In the genomic region with DNA sequence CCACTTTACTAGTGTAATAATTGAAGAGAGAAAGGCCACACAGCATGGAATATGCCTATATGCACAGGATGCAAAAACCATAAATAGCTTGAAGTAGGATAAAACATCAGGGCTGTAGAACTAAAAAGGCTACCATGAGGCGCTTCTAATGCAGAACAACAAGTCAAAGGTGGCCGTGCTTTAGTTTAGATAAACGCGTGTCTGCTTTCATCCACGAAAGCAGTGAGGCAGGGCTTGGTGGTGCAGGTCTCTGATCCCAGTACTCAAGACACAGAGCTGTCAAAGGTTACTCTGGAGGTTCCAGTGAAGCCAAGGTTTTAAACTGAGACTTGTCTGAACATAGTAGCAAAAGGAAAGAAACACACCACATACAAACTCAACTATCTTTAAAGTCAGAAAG, we compare ENCODE assay signal across 27 mouse cellular contexts. TPM values are rescaled to one million over a fixed set of nuclear protein-coding genes. Genes with fewer than 3 reads are reported as not detected.
DNase-seq lines count a peak whose midpoint lies in the region; ATAC-seq lines count a peak whose summit lies in the region.
"Had no signal": no experiment of that assay in that cellular context is flagged by ENCODE, and none has a peak within 500 bp of the region (broad histone marks: within the 10 kb centered on the region; RNA-seq: fewer than 3 reads in every experiment).

No protein-coding gene starts in this region.

- H3K36me3 ChIP-seq in heart, embryonic 11.5 days (ENCODE audit: control insufficient read depth, insufficient read depth, low read length), result peaks cover 13% of the 10 kb centered on the region
- peaks cover 52% of the 10 kb centered on the region for H3K36me3 ChIP-seq in liver, embryonic 13.5 days
- peaks cover 29% of the 10 kb centered on the region for H3K36me3 ChIP-seq in liver, embryonic 16.5 days (ENCODE audit: control insufficient read depth, insufficient read depth)
- H3K36me3 ChIP-seq in forebrain, embryonic 10.5 days (replicated peaks), result peaks cover 68% of the 10 kb centered on the region

- no peak overlapping the region for H3K27ac ChIP-seq in heart, embryonic 11.5 days (ENCODE audit: low read depth, low read length)
- H3K27ac ChIP-seq in liver, embryonic 13.5 days, result peak overlapping the region; percentile 92
- peak overlapping the region; percentile 76 for H3K27ac ChIP-seq in liver, embryonic 16.5 days (ENCODE audit: low read length)
- H3K27ac ChIP-seq in forebrain, embryonic 10.5 days, result no peak overlapping the region
- H3K27ac ChIP-seq: embryonic facial prominence, embryonic 12.5 days; embryonic facial prominence, embryonic 15.5 days; forebrain, embryonic 13.5 days; gastrocnemius, adult 2 months; heart, embryonic 13.5 days; hindbrain, embryonic 14.5 days; hindbrain, postnatal 0 days had no signal

- no peak for ATAC-seq in heart, embryonic 11.5 days (replicated peaks; ENCODE audit: insufficient number of reproducible peaks, low FRiP score, low TSS enrichment)
- ATAC-seq in liver, embryonic 13.5 days (ENCODE audit: low read depth), result peak; percentile 58
- ATAC-seq in liver, embryonic 16.5 days (ENCODE audit: low read depth), result peak; percentile 63
- ATAC-seq: activated CD4-positive, CD25-positive, alpha-beta regulatory T cell, adult 4 months; forebrain, embryonic 13.5 days; forebrain, embryonic 16.5 days; hindbrain, postnatal 0 days had no signal

- no peaks in the 10 kb centered on the region for H3K4me1 ChIP-seq in heart, embryonic 11.5 days (ENCODE audit: control insufficient read depth, insufficient read depth, low read length)
- peaks cover 49% of the 10 kb centered on the region for H3K4me1 ChIP-seq in liver, embryonic 13.5 days (replicated peaks)
- H3K4me1 ChIP-seq in liver, embryonic 16.5 days (ENCODE audit: control insufficient read depth, low read depth, low read length), result peaks cover 28% of the 10 kb centered on the region
- no peaks in the 10 kb centered on the region for H3K4me1 ChIP-seq in forebrain, embryonic 10.5 days
- H3K4me1 ChIP-seq: embryonic facial prominence, embryonic 12.5 days; embryonic facial prominence, embryonic 15.5 days; forebrain, embryonic 13.5 days had no signal

- peak; percentile 61 for DNase-seq in heart, adult 11 months
- DNase-seq in liver, result peak; percentile 60
- DNase-seq in liver, embryonic 13.5 days, result peak; percentile 47
- DNase-seq in lung, postnatal 36 days, result no peak
- DNase-seq in forebrain, embryonic 10.5 days (ENCODE audit: extremely low spot score, low spot score), result no peak
- DNase-seq in kidney, adult 18-20 months, result no peak
- DNase-seq: adrenal gland, adult 8-10 months; adrenal gland, postnatal 25 days; cerebellum, adult 2 months; cerebellum, adult 9-11 months; cerebellum, postnatal 25 days; gastrocnemius, adult 2 months; gastrocnemius, postnatal 14 days; heart, adult 18-20 months; heart, postnatal 14 days; heart, postnatal 4 days had no signal

- no peaks in the 10 kb centered on the region for H3K9me3 ChIP-seq in heart, embryonic 11.5 days (replicated peaks; ENCODE audit: control insufficient read depth, low read length)
- no peaks in the 10 kb centered on the region for H3K9me3 ChIP-seq in liver, embryonic 13.5 days (replicated peaks)
- no peaks in the 10 kb centered on the region for H3K9me3 ChIP-seq in liver, embryonic 16.5 days (replicated peaks; ENCODE audit: control insufficient read depth, low read length)
- H3K9me3 ChIP-seq in forebrain, embryonic 10.5 days, result no peaks in the 10 kb centered on the region
- H3K9me3 ChIP-seq: embryonic facial prominence, embryonic 12.5 days; embryonic facial prominence, embryonic 15.5 days; forebrain, embryonic 13.5 days; heart, embryonic 13.5 days had no signal

- H3K27me3 ChIP-seq in heart, embryonic 11.5 days (ENCODE audit: control insufficient read depth, insufficient read depth, low read length), result no peaks in the 10 kb centered on the region
- no peaks in the 10 kb centered on the region for H3K27me3 ChIP-seq in liver, embryonic 13.5 days
- H3K27me3 ChIP-seq in liver, embryonic 16.5 days (ENCODE audit: control insufficient read depth, insufficient read depth, low read depth, low read length), result no peaks in the 10 kb centered on the region
- no peaks in the 10 kb centered on the region for H3K27me3 ChIP-seq in forebrain, embryonic 10.5 days (ENCODE audit: poor library complexity, severe bottlenecking)
- H3K27me3 ChIP-seq: embryonic facial prominence, embryonic 12.5 days; embryonic facial prominence, embryonic 15.5 days; forebrain, embryonic 13.5 days; heart, embryonic 13.5 days had no signal

- H3K4me3 ChIP-seq in heart, embryonic 11.5 days (ENCODE audit: low read depth, low read length), result no peak overlapping the region
- H3K4me3 ChIP-seq in liver, embryonic 13.5 days (replicated peaks), result no peak overlapping the region
- no peak overlapping the region for H3K4me3 ChIP-seq in liver, embryonic 16.5 days (ENCODE audit: low read depth, low read length)
- H3K4me3 ChIP-seq in forebrain, embryonic 10.5 days, result no peak overlapping the region
- H3K4me3 ChIP-seq: embryonic facial prominence, embryonic 12.5 days; embryonic facial prominence, embryonic 15.5 days; erythroblast, embryonic 14.5 days; forebrain, embryonic 13.5 days; gastrocnemius, adult 2 months; heart, embryonic 13.5 days had no signal

- no peak overlapping the region for H3K9ac ChIP-seq in heart, embryonic 11.5 days (ENCODE audit: low read depth, low read length)
- H3K9ac ChIP-seq in liver, embryonic 13.5 days, result peak overlapping the region; percentile 57
- H3K9ac ChIP-seq in liver, embryonic 16.5 days (ENCODE audit: low read depth, low read length), result peak overlapping the region; percentile 13
- H3K9ac ChIP-seq: embryonic facial prominence, embryonic 12.5 days; embryonic facial prominence, embryonic 15.5 days; forebrain, embryonic 13.5 days; heart, embryonic 13.5 days; hindbrain, embryonic 14.5 days had no signal

- 66% methylated on average over 5 of the region's 5 CpGs for WGBS in heart, embryonic 11.5 days (ENCODE audit: insufficient replicate concordance)
- WGBS in liver, embryonic 13.5 days (ENCODE audit: insufficient replicate concordance), result 32% methylated on average over 5 of the region's 5 CpGs
- 29% methylated on average over 5 of the region's 5 CpGs for WGBS in liver, embryonic 16.5 days (ENCODE audit: insufficient replicate concordance)
- WGBS in forebrain, embryonic 10.5 days, result 95% methylated on average over 5 of the region's 5 CpGs

- H3K4me2 ChIP-seq in heart, embryonic 11.5 days, result no peak overlapping the region
- H3K4me2 ChIP-seq in liver, embryonic 13.5 days, result peak overlapping the region; percentile 55
- H3K4me2 ChIP-seq in liver, embryonic 16.5 days (ENCODE audit: low read depth, low read length), result peak overlapping the region; percentile 24; the same call in 1 of the 2 replicates
- H3K4me2 ChIP-seq: embryonic facial prominence, embryonic 12.5 days; embryonic facial prominence, embryonic 15.5 days; forebrain, embryonic 13.5 days; heart, embryonic 13.5 days; hindbrain, embryonic 14.5 days had no signal

RNA-seq across cellular contexts. Expression of gene Abcg5, which starts 46.3 kb away (rescaled TPM):
- polyA plus RNA-seq in heart, embryonic 11.5 days (2014; fragmentation: Nextera tagmentation; extraction: Ambion mirVana), result 0.43 and 0.99 TPM in 2 replicates
- 0.23 and 0.34 TPM in 2 replicates for polyA plus RNA-seq in liver, embryonic 13.5 days (2015; fragmentation: Nextera tagmentation; extraction: Ambion mirVana)
- polyA plus RNA-seq in liver, embryonic 16.5 days (2015; fragmentation: Nextera tagmentation; extraction: Ambion mirVana), result 0.48 and 0.63 TPM in 2 replicates
- 5.3 and 5.4 TPM in 2 replicates for polyA plus RNA-seq in forebrain, embryonic 10.5 days (2016; fragmentation: Nextera tagmentation; extraction: Ambion mirVana)
- polyA plus RNA-seq: activated CD4-positive, CD25-positive, alpha-beta regulatory T cell, adult 4 months; erythroblast, embryonic 14.5 days had no signal

RNA-seq across cellular contexts. Expression of gene Abcg8, which starts 53.0 kb away (rescaled TPM):
- polyA plus RNA-seq in heart, embryonic 11.5 days (2014; fragmentation: Nextera tagmentation; extraction: Ambion mirVana), result not detected in 2 replicates
- polyA plus RNA-seq in liver, embryonic 13.5 days (2015; fragmentation: Nextera tagmentation; extraction: Ambion mirVana), result 0.40 and 0.44 TPM in 2 replicates
- 0.55 and 0.58 TPM in 2 replicates for polyA plus RNA-seq in liver, embryonic 16.5 days (2015; fragmentation: Nextera tagmentation; extraction: Ambion mirVana)
- 0.23 and 0.33 TPM in 2 replicates for polyA plus RNA-seq in forebrain, embryonic 10.5 days (2016; fragmentation: Nextera tagmentation; extraction: Ambion mirVana)
- polyA plus RNA-seq: activated CD4-positive, CD25-positive, alpha-beta regulatory T cell, adult 4 months; cerebellum, adult 2 months; erythroblast, embryonic 14.5 days; forebrain, embryonic 16.5 days; heart, embryonic 13.5 days; hindbrain, postnatal 0 days had no signal

Comparison
In these comparisons a context has a peak if more than half of its experiments do, and no peak if none do; other contexts are left out.
1. DNase-seq: peak in heart, adult 11 months (single experiment), liver (single experiment) and liver, embryonic 13.5 days (single experiment); none in lung, postnatal 36 days (single experiment), forebrain, embryonic 10.5 days (single experiment) and kidney, adult 18-20 months (single experiment).
2. H3K27ac ChIP-seq: peak in liver, embryonic 13.5 days (single experiment) and liver, embryonic 16.5 days (single experiment); none in heart, embryonic 11.5 days (single experiment) and forebrain, embryonic 10.5 days (single experiment).